Mouse (Mus musculus) leukemia stem cell, adult 10-12 weeks (primary cell): ENCODE results near the gene Gm382. TPM values are rescaled to one million over a fixed set of nuclear protein-coding genes. Genes with fewer than 3 reads are reported as not detected.

Experiments used
- polyA plus RNA-seq: library from polyadenylated mRNA; stranded (reverse); fragments of >175 nt; gene quantifications from 2 replicates; pipeline ENCODE4 v1.2.3, GENCODE M21; 2012; ENCODE audit warnings: low replicate concordance

Gm382 gene
- not detected in 2 replicates for polyA plus RNA-seq

GRCm38 (mm10) chrX:127039672-127040071, at the start of gene Gm382:
Gene Gm382 (plus strand): TSS chrX:127039972.

Other genes starting within 250 kb of the Gm382 start
- gene 4932411N23Rik, start 224.1 kb upstream of the Gm382 start, polyA plus RNA-seq, result not detected in 2 replicates